Mouse (Mus musculus) spleen, adult 18-20 months (tissue): ENCODE data around the gene Fgfr2.

Source experiments
- DNase-seq, 2 experiments: peaks; one replicate each; pipeline ENCODE4 v3.0.0; 2022; ENCODE audit warnings: mixed read lengths in 2 of 2

The Fgfr2 gene

DNA sequence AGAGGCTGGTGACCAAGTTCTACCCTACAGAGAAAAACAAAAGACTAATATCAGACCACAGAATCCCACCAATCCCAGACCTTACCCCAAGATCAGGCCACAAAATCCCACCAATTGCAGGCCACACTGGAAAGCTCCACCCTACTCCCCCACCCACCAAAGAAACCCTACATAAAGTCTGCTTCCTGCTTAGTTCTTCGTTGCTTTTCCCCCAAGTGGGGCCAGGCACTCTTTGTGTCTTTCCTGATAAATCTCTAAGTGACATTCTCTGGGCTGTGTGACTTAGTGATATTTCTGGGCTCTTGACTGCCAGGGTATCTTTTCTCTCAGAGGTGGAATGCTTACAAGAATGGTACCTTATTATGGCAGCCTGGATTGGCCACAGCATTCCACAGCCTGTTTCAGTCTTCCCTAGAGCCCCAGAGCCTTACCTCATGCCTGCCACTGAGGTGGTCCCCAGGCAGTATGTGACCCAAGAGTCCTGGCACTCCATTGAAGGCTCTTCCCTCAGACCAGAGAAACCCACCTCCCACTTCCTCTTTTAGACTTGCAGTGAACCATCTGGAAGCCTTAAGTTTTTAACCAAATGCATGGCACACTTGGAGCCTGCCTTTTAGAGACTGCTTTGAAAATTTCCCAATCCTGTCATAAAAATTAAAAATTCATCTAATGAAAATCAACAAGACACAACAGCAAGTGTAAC lies 742.4 kb downstream of the Fgfr2 start:
- no peak for DNase-seq

DNA sequence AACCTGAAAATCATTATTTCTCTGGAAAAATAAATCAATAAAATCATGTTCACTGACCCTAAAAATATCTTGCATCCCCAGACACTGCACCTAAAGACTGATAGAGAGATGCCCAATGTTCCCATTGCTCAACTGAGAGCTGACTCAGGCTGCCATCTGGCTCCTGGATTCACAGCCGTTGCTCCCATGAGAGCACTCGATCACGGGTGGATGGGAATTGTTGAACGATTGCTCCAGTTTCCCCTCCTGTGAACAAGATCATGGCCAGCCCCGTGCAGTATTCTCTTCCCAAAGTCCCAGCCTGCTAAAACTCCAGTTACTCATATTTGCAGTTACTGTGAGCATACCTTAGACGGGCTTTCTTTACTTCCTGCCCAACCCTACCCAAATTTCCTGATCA lies 745.2 kb downstream of the Fgfr2 start:
- no peak for DNase-seq

DNA sequence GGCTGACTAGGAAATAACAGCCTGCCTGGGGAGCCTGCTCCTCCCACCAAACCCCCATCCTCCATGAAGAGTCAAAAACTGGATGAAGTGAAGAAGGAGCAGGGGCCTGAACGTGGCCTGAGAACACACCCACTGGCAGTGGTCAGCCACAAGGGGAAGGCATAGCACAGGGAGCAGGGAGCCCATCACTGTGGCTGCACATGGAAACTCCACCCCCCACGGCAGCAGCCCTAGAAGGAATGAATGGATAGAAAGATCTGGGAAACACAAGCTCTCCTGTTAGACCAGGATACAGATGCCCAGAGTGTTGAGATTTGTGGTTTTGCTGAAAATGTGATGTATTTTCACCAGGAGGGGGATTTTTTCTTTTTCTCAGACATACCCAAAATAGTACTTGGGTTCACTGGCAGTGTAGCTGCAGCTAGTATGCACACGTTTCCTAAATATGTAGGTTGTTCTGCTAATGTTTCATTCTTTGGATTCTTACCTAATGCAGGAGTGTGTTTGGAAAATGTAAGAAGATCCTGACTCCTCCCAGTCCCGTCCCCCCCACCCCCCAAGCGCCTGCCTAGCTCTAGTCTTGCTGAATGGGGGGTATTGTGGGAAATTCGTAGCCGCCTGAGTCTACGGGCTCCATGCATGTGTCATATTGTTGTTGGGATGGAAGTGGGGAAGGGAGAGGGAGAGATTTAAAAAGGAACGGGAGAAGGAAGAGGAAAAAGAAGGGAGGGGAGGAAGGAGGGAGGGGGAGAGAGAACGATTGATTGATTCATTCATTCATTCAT lies 749.4 kb downstream of the Fgfr2 start:
- DNase-seq = no peak

DNA sequence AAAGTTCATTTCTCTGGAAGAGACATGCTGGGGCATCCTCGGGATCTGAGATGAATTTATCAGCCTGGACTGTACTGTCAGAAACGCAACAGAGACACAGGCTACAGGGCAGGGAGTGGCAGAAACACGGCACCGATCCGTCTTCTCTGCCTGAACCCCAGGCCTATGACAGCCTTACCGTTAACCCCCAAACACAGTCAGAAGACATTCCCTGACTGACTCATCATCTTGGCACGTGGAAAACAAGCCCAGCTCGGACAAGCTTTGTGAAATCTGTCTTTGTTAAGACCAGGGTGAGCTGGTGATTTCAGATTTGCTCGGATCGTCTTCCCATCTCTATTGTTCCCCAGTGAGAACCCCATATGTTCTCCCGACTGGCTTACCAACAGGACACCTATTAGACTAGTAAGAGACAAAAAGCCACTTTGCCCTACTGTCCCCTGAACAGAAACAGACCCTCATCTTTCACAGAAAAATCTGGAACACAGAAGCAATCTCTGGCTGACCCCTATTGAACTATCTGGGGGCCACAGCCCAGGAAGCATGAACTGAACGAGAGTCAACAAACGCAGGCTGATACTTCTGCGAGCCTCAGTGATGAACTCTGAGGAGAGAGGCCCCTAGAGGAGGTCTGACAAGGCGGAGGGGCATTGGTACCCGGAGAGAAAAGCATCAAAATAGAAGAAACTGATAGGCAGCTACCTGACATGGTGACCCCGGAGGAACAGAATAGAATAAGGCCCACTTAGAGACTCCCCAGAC lies 750.2 kb downstream of the Fgfr2 start:
- no peak for DNase-seq

DNA sequence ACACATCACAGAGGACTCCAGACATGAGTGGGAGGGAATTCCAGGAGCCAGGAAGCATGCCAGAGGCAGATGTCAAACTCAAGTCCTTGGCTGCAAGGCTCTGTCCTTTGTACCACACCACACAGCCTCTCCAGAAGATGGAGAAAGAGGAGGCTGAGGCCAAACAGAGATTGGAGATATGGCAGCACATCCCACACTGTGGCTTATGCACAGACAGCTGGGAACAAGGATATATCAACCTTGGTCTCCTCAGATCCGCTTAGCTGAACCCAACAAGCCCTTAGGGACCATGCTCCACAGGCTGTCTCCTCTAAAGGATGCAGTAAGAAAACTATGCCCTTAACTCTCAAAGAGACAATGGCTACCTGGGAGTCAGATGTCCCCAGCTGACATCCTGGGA lies 751.3 kb downstream of the Fgfr2 start:
- DNase-seq = no peak

DNA sequence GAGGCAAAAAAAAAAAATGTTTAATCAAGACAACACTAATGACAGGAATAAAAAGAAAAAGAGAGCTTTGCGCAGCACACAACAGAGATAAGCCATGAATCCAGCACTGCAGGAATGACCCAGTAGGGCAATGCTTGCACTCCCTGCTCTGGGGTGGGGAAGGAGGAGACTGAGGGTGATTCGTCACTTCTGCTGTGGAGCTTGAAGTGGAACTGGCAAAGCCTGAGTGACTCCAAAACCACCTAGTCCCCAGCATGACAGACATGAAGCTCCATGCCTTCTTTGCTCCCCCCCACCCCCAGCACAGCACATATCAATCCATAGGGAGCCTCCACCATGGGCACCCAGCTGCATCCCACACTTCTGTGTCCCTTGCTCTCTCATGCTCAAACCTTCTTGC lies 753.4 kb downstream of the Fgfr2 start:
- DNase-seq = no peak

DNA sequence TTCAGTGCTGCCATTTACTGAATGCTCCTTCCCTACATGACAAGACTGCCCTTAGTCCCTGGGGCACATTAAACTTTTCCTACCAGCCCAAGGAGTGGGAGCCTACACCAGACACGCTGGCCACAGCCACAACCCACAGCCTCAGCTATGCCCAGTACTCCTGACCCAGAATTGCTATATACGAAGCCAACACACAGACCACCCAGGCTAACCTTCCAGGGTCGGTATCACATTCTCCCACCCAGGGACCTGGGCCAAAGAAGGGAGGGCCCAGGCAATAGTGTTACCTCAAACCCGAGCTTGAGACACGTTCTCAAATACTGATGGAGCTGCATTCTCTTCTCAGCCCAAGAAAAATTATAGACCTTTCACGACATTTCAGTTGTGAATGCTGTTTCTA lies 754.3 kb downstream of the Fgfr2 start:
- no peak for DNase-seq

DNA sequence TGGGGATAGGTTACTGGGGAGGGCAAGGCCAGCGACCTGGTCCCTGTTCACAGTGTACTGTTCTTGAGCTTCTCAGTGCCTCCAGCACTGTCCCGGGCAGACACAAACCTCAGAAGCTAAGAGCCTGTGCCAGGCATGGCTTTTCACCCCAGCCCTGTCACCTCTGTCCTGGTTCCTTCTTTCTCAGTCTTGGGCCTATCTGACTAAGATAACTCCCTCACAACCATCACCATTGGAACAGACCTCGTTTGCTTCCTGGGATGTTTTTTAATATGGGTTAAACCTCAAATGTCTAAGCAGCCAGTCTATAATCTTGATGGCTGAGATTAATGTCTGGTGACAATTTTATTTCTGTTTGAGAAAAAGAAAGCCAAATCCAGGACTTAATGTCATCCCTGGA lies 755.8 kb downstream of the Fgfr2 start:
- no peak for DNase-seq

DNA sequence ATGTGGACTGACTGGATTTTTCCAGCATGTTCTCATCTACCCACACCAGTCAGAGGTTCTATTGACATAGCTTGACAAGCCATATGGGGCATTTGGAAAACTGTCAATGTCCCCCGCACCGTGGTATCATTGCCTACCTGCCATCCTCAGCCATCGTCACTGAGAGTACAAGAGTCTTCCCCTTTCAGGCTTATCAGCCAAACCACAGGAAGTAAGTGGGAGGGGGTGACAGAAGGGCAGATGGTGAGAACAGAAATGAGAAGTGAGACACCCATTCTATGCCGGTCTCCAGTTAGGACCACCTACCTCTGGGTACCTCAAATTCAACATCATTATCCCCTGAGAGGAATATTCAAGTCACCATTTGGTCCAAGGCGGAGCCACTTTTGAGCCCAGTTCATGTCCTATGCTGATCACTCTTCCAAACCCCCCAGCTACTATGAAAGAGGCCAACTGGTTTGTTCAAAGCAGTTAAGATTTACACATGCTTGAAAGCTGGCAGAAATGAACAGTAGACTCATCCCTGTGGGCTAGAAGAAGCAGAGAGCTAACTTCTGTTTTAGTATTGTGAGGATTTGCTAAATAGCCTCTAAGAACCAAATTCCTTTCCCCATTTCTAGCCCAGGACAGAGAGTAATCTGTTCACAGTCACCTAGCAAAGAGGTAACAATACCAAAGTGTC lies 757.3 kb downstream of the Fgfr2 start:
- peak; percentile 52 to 61 for DNase-seq

DNA sequence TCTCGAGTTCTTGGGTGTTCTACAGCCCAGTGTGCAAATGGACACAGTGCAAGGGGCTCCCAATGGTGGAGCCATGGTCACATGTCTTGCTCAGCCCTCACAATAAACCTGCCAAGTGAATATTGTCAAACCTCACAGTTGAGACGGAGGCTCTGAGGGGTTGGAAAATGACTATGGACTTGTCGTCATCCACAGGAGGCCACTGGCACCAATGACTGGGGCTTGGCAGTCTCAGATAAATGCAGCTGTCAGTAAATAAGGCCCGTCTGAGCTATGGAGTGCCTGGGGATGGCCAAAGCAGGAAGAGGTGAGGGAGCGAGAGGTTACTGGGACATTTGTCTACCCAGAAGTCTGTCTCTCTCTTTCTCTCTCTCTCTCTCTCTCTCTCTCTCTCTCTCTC lies 758.0 kb downstream of the Fgfr2 start:
- no peak for DNase-seq

DNA sequence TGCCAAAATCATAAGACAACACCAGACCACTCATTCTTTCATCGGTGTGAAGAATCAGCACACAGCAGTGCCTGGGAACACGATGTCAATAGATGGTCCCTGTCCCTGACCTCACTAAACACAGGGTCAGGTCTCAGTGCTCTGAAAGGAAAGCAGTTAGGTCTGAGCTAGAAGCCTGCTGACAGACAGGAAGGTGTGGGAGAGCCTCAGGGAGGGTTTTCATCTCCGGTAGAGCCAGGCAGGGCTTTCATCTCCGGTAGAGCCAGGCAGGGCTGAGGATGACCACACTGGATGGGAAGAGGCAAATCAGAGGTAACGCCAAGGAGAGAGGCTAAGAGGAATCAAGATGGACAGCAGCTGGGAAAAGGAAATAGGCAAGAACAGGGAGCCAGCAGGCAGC lies 758.6 kb downstream of the Fgfr2 start:
- DNase-seq = peak in 1 of 2 experiments; percentile 39

DNA sequence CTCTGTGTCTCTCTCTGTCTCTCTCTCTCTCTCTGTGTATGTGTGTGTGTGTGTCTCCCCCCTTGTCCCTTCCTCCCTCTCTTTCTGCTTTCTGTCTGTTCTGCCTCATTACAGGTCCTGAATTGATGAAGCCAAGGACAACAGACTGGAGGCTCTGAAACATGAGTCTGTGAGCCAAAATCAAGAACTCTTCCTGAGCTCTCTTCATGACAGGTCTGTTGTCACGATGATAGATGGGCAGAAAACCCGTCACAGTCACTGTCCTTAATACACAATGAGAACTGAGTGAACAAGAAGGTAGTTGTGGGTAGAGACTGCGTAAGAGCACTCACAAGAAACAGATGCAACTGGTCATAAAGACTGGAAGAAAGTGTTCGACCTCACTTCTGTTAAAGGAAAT lies 762.8 kb downstream of the Fgfr2 start:
- no peak for DNase-seq

DNA sequence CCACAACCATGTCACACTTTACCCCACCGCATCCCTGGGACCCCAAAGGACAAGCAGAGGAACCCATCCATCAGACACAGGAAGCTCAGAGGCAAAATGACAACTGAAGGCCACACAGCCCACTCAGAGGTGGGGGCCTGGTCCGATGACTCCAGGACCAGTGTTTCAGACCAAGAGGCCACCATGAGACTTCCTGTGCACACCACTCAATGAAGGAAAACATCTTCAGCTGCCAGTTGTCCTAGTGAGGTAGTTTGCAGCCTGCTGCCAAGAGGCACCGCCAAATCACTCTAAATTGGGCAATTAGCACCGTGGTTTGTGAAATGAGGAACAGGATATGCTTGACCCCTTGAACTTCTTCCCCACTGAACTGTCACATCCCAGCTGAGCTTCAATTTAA lies 764.4 kb downstream of the Fgfr2 start:
- peak in 1 of 2 experiments; percentile 34 for DNase-seq

DNA sequence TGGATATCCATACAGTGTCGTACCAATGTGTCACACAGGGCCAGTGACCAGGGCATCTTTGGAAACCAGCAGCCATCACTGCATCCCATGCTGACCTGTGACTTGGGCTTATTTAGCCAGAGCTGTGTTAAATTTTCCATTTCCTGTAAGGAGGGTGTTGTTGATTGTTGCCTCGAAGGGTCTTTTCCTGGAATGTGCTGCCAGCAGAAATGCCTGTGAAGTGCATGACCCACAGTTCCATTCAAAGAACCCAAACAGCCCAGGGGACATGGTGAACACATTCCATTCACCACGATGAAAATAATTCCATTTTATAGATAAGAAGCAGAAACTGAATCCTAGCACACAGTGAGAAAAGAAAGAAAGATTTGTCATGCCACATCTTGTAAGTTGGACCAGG lies 764.9 kb downstream of the Fgfr2 start:
- DNase-seq = no peak

DNA sequence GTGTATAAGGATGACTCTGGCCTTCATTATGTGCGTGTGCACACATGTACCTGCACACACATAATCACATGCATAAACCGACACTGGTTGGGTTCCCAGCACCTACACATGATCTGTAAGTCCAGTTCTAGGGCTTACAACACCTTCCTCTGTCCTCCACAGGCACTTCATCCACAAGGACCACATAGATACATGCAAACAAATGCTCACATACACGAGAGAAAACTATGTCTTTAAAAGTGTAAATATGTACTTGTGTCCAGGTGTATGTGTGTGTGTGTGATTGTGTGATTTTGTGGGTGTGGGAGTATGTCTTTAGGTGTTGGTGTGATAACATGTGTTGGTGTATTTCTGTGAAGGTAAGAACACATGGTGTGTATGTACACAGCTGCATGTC lies 765.3 kb downstream of the Fgfr2 start:
- no peak for DNase-seq

DNA sequence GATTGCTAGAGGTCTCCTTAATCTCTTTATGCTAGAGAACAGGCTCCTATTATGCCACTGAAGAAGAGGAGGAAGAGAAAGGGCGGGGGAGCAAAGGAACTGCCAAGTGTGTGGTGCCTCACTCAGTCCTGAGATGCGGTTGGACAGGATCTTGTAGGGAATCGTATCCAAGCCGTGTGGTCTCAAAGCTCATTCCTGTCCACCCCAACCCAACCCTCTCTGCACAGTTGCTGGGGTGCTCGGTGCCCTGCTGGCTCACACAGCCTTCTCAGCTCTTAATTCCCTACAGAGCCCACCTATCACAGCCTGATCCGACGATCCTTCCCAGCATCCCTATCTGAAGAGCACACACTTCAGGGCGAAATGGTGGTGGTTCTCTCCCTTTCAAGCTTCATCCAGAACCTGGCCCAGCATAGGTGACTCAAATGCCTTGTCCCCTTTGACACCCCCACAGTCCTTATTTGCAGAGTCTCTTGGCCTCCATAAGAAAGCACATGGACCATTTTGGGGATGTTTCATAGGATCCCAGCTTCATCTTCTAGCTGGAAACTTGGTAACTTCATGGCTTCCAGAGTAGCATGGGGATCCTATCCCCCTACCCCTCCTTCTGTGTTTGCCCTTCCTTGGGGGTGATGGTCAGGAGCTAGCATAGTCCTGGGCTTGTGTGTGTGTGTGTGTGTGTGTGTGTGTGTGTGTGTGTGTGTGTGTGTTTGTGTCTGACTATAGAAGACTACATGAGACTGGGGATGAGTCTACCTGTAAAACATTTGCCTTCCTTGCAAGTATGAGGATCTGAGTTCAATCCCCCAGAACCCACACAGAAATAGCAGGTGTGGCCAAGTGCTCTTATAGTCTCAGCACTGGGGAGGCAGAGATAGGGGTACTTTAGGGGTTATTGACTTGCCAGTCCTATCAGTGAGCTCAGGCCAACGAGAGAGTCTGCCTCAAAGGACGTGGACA lies 766.0 kb downstream of the Fgfr2 start:
- DNase-seq = no peak

DNA sequence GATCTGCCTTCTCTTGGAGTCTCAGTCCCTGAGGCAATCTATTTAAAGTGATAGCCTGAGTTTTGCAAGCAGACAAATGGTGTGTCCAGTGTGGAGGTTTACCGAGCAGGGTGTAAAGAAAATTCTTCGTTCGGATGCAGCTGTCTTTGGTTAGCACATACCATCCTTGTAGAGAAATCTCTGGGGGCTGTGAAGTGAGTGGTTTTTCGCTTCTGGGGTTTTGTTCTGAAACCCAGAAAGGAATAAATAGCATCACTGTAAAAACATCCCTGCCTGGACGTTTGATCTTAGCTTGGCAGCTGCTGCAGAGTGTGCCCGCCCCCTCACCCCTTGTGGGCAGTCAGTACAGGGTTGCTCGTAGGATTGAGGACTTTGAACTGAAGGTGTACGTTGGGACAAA lies 767.0 kb downstream of the Fgfr2 start:
- DNase-seq = no peak

DNA sequence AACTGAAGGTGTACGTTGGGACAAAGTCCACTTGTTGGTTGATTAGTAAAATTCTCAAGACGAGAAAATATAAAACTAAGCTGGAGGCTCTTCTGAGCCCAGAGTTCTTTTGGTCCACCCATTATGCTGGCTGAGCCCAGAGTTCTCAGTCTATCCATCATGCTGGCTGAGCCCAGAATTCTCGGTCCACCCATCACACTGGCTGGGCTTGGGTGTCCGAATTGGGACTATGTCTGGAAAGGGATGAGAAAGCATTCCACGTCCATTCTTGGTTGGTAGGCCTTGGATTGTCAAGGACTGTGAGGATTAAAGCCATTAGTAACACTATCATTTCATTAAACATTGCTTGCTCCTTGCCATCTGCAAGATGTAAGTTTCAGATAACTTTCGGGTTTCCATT lies 767.4 kb downstream of the Fgfr2 start:
- no peak for DNase-seq

DNA sequence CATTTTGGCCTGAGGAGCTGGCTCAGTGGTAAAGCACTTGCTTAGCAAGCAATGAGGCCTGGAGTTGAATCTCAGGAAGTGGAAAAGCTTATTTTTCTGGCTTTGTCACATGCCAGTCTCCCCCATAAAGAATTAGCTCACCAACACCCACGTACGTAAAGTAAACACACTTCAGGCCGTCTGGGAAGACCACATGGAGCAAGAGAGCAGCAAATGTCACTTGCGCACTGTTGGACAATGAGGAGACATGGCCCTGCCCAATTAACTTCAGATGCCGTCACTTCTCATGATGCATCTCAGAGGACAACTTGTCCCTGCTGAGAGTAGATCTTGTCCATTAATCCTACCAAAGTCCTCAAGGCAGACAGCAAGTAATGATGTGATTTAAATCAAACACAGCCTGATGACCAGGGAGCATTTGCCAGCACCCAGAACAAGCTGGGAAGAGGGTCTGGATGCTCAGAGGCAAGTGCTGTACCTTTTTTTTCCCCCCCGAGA lies 774.0 kb downstream of the Fgfr2 start:
- DNase-seq = no peak

DNA sequence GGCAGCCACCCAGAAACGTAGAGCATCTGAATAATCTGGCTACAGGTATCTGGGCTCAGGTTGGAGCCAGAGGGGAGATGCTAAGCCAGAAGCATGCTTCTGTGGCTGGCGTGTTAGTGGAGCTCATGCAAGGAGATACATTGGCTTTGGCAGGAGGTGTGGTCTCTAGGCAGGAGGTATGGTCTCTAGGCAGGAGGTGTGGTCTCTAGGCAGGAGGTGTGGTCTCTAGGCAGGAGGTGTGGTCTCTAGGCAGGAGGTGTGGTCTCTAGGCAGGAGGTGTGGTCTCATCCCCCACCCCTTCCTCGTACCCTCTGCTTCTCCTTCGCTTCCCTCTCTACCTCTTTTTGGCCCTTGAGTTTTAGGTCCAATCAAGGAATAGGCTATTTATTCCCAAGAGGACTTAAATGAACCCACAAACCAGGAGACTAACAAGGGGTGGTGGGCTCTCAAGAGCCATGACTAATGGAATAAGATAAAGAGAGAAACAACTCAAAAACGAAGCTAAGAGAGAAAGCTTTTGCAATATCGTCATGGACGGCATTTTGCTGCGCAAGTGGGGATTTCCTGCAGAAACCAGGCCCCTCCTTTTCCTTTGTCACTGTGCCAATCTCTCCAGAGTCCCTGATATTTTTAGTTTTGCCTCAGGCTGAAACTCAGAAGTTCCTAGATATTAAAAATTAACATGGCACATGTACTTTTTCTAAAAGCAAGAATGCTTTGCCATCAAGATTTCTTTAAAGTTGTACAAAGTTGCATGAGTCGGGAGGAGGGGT lies 775.7 kb downstream of the Fgfr2 start:
- no peak for DNase-seq

DNA sequence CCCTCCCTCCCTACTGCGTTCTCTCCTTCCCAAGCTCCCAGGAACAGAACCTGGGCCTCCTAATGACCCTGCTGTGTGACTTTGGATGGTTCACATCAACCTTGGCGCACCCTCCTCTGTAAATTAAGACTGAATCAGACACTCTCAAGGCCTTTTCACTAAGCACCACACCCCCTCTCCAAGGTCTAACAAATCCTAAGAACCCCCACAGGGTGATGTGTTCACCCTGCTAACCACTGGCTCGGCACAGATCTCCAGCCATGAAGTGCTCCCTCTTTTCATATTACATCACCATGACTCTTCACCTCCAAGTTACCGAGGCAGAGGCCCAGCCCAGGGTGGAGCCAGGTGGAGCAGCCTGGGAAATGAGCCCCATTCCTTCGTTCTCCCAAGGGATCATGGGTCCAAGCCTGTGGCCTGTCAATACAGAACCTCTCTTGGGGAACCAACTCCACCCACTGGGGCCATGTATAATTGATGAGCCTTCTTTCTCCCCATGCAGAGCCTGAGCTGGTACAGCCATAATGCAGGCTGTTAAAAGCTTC lies 777.6 kb downstream of the Fgfr2 start:
- no peak for DNase-seq
